12 mouse cellular contexts compared by ENCODE assay signal in genomic region chr4:55008616-55009015, GRCm38 (mm10).
"Had no signal": no experiment of that assay in that cellular context is flagged by ENCODE, and none has a peak within 500 bp of the region (broad histone marks: within the 10 kb centered on the region; RNA-seq: fewer than 3 reads in every experiment).

No protein-coding gene starts in this region.

- DNase-seq: retina, postnatal 1 day; right cerebral cortex, adult 18-20 months; right cerebral cortex, postnatal 14 days; right cerebral cortex, postnatal 25 days; right cerebral cortex, postnatal 4 days; spleen, adult 18-20 months; thymus, adult 18-20 months; thymus, adult 2 months; thymus, postnatal 14 days; thymus, postnatal 25 days; thymus, postnatal 36 days; thymus, postnatal 4 days had no signal
